Mouse (Mus musculus) kidney, postnatal 25 days (tissue): ENCODE measurements at regions not wholly inside any gene's neighbourhood (a gene's known extent, or its start where the extent isn't known, plus 50 kb on each side); places are given as distances from the start of the nearest gene placed in this dataset.
A peak's percentile ranks its signal among the peaks of the same experiment; 100 is the strongest.
"Not testable (repeated sequence)": the region's sequence is repeated elsewhere in the genome, so short reads cannot be mapped to it uniquely, and the experiment has no call there.

Experiments used
- DNase-seq, 2 experiments: peaks; one replicate each; pipeline ENCODE4 v3.0.0; 2021; ENCODE audit warnings: mixed read lengths in 2 of 2

DNA sequence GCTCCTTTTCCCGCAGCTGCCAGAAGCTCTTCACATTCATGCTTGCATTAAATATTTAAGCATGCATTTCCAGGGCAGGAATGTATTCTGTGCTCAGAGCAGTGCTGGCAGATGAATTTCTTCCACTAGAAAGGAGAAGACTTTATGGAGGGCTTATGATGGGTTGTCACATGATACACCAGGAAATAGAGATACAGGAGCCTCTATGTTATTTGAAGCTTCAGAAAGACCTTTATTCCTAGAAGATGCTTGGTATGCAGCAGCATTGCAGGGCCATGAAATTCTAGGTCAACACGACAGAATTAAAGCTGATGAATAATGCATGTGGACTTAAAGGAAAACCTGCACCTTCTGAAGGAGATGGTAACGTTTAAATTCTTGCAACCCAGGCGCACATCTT, 212.1 kb downstream of the Adgrg6 start:
- no peak for DNase-seq

DNA sequence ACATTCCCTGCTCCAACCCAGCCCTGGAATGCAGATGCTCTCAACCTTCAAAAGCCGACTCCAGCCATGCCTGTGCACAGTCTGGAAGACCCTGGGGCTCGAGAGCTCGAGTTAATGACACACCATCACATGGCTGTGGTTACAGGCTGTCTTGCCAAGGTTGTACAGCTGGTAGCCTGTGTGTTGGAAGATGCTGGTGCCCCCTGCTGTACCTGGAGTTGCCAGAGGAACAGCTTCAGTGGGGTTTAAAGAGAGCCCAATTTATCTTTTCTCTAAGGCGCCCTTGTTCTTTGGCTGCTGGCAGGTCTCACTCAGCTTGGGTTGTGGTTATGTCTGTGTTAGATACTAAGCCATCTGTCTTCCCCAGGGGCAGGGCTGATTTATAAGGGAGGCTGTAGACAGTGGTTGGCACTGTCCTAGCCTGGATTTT, 212.8 kb downstream of the Adgrg6 start:
- DNase-seq: peak; percentile 2 to 43

DNA sequence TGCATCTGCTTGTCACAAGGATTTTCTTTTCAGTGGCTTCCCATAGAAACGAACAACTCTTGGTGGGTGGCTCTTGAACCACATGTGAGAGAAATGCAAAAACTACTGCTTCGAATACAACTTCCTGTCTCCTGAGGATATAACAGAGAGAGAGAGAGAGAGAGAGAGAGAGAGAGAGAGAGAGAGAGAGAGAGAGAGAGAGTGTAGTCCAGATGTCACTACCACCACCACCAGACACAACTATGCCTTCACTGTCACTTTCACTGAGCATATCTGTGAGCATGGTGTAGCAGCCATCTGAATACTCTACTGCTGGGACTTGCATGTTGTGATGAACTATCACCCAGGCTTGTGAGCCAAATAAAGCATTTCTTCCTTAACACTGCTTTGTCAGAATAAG, 216.6 kb downstream of the Adgrg6 start:
- no peak for DNase-seq

DNA sequence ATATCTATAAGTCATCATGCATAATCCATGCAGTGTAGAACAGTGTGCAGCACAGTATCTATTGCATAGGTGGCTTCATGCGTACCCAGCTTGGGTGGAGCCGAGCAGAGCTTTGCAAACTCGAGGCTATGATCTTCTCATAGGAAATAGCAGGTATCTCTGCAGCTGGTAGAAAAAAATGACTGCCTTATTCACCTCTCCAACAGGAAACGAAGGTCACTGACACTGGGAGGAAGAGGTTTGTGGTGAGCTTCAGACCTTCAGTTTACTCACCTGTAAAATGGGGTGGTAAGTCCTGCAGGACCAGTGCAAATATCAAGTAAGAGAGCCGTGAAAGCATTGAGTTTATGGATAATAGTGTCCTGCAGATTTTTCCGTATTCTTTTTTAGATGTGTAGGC, 219.2 kb downstream of the Adgrg6 start:
- no peak for DNase-seq

DNA sequence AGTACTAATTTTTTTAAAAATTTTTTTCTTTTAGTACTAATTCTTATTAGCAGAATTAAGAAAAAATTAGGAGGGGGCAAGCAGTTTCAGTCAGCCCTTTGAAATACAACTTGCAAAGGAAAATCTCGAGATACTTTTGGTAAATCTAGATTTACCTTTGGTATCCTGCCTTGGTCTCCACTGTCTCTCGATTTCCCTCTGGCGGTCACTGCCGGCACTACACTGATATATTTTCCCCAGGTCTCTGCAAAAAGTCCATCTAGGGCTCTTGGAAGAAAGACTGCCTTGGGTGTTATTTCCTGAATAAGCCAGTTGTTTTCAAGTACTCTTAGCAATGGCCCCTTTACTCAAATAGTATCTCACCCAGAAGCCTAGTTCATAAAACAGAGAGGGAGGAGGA, 224.0 kb downstream of the Adgrg6 start:
- peak; percentile 62 to 84 for DNase-seq

DNA sequence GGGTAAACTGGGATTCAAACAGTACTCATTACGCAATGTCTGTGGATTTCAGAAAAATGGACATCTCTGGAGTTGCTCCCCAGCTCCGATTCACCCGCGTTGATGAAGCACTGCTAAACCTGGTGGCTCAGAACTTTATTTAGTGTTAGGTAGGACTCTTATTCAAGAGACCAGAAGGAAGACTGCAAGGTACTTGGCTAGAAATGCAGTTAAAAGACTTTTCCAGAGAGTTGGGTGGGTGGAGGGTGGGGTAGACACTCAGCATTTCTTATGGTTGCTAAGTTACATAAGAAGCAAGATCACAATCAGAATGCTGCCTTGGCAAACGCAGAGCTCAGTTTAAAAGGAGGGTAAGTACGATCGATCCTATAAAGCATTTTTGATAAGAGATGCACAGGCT, 230.2 kb downstream of the Adgrg6 start:
- DNase-seq: no peak

DNA sequence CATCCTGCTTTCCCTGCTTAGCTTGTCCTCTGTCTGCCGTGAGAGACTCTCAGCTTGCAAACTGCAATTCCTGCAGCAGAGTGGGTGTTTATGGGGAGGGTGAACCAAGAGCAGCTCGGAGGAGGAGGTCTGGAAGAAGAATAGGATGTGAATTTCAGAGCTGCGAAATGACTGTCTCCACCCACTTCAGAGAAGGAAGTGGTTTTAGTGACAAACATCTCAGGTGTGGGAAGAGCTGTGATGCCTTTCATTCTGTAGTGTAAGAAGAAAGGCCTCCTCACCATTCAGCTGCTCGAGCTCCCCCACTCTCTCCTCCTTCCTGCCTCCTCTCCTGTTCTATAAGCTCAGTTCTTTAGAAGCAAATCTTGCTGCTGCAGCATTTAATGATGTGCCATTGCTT, 230.9 kb downstream of the Adgrg6 start:
- DNase-seq: no peak

DNA sequence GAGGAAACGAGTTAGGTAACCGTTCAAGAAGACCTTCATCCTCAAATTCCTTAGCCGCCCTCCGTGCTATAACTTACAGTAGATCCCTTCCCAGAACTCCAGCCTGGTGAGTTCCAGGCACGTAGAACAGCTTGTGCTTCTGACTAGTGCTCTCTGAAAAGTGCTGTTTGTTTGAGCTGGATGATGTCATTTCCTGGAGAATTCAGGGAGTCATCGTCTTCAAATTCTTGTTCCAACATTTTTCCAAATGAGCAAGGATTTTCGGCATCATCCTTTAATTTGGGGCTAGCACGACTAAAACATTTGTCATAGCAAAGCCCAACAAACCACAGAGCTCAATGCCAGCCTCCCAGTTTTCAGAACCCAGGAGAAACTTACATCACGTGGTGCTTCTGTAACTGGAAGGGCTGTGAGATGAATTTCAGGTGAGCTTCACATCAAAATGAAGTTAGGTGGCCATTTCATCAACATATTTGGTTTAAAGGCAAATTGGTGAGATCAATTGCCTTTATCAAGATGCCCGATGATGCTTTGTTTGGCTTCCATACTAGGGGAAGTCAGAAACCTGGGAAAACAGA, 231.4 kb downstream of the Adgrg6 start:
- DNase-seq: no peak

DNA sequence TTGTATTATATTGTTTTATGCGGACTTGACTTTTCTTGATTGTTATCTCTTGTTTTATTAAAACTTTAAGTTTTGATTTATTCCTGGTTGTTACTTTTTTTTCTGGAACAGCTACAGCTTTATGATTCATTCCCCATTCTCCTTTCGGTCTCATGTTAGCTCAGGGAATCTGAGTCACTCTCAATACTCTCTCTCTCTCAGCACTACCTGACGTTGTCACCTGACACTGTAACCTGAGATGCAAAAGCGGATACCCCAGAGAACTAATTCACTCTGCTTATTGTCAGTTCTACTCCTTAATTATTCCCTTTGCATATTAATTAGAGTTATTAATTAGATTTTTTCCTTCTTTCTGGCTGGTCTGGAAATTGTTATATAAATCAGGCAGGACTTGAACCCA, 232.5 kb downstream of the Adgrg6 start:
- DNase-seq: no peak

DNA sequence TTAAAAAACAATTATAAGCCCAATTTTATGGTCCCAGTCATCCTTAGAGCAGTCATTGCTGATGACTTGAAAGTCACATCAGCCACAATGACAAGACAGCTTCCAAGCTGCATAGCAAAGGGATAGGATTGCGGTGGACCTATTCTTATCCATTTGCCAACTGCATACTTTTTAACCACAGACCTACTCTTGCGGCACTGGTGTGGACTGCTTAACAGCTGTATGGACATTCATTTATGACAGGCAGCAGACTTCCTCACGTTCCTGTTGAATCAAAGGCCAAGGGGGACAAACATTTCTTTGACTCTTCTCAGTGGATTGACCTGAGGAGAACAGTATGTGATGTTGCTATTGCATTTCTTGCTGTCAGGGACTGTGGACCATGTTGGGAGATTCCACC, 233.5 kb downstream of the Adgrg6 start:
- no peak for DNase-seq

DNA sequence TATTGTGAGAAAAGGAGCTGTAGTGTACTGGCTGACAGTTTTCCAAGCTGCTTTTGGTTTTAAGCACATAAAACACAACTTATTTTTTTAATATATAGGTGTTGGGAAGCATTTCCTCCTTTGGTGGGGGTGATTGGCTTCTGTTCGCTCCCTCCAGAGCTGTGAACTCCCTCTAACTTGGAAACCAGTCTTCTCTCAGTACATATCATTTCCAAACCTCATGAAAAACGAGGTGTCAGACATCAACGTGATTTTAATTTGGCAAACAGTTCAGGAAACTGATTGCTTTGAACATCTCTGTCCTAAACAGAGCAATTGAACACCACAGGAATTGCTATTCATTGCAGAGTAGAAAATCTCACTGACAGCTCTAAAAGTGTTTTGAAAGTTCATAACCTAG, 238.6 kb downstream of the Adgrg6 start:
- no peak for DNase-seq

DNA sequence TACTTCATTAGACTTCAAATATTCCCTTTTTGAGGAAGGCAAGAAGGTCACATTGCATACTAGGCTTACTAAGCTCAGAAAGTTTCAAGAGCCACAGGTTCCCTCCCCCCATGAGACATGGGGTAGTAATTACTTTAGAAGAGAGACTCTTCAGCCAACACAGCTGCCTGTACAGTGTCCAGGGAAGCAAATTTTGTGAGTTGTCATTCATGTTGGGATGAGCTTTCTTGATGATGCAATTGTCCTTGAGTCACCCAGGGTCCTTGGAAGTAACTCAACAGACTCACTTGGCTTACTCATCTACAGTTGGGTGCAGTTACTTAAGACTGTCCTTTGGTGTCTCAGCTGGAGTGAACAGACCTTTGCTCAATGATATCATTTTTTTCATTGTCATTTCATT, 242.0 kb downstream of the Adgrg6 start:
- no peak for DNase-seq

DNA sequence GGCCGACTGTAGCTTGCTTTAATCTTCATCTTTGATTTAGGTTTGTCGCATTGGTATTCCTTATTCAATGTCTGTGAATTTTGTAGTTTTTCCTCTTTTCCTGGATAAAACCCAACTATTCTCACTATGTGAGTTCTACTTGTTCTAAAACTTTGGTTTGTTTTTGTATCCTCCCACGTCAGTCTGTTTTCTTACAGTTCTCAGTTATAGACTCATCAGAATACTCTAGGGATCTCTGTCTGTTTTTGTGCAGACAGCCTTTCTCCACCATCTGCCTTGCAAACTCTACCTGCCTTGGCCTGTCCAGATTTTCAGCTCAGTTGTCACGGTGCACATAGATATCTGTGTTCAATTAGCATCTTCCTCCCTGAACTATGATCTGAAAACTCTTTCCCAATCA, 249.3 kb downstream of the Adgrg6 start:
- no peak for DNase-seq

DNA sequence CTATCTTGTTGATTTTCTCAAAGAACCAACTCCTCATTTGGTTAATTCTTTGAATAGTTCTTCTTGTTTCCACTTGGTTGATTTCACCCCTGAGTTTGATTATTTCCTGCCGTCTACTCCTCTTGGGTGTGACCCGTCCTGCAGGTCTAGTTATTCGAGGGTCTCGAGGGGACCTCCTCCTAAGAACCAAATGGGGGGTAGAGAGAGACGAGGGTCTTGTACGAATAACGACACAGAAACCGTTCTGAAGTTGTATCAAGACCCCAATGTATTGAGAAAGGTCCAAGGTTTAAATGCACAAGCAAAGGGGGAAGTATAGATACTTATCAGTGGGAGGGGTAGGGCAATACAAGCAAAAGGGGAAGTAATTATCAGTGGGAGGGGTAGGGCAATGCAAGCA, 252.8 kb downstream of the Adgrg6 start:
- DNase-seq: not testable (repeated sequence)

DNA sequence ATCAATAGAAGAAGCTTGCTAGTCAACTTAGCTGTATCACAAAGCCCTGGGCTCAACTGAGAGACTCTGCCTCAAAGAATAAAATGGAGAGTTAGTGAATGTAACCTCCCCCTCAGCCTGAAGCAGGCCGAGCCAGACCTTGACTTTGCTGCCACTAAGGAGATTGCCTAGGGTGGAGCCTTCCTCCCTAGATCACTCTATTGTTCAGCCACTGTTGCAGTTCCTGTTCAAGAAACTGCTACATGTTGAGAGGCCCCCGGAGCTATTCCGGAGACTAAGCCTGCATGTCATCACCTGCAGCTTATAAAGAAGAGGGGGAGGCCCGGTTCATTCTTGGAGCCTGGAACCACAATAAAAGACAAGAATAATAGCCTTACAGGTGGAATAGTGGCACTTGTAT, 257.9 kb downstream of the Adgrg6 start:
- DNase-seq: no peak

DNA sequence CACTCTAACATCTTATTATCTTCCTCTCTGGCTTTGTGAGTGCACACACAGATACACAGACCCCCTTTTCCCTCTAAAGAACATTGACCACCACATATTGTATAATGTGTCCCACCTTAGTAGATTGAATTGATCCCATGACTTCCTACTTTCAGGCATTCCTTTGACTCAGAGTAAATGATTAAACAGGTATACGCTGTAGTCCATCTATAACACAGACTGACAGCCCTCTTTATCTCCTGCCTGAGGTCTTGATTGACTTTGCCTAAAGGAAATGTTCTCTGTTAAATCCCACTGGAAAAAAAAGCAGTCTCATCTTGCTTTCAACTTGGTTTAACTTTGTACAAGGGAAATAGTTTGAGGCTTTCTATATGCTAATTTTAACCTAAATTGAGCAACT, 268.8 kb downstream of the Adgrg6 start:
- no peak for DNase-seq

DNA sequence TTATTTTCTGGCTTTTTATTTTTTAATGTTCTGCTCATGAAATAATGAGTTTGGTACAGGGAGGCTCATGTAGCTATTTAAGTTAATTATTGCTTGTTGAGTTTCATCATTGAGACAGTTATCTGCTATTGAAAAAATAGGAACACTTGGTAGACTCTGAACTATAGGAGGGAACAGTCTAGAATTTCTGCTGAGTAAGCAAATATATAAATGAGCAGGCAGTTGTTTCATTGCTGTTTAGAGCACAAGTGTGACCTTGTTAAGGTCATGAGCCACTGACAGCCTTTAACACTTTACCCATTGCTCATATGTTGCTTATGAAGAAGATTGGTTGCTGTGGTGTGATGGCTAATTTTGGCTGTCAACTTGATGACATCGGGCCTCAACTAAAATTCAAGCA, 270.0 kb downstream of the Adgrg6 start:
- DNase-seq: no peak

DNA sequence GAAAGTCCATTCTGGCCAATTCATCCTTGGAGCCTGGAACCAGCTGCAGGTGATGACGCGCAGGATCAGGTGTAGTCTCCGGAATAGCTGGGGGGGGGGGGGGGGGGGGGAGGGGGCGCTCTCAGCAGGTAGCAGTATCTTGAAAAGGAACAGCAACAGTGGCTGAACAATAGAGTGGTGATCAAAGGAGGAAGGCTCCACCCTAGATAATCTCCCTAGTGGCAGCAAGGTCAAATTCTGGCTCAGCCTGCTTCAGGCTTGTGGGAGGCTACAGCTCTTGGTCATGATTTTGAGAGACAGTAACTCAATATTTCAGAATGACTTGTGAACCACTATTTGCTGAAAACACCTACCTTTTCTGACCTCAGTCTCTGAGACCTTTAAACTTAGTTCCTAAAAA, 275.5 kb downstream of the Adgrg6 start:
- no peak for DNase-seq

DNA sequence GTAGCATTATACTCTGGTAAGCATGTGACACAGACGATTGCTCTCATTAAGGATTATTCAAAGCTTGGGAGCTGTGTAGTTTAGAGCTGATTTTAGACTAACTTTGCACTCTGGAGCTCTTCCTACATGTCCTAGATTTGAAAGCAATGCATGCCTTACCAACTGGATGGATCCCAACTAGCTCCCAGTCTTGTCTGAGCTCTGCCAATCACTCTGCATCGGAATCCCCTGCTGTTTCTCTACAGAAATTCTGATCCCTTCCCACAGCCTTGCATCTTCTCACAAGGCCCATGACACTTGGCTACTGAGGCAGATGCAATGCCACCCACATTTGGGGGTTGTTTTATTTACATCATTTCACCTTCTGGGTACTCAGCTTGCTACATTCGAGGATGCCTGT, 277.8 kb downstream of the Adgrg6 start:
- no peak for DNase-seq

DNA sequence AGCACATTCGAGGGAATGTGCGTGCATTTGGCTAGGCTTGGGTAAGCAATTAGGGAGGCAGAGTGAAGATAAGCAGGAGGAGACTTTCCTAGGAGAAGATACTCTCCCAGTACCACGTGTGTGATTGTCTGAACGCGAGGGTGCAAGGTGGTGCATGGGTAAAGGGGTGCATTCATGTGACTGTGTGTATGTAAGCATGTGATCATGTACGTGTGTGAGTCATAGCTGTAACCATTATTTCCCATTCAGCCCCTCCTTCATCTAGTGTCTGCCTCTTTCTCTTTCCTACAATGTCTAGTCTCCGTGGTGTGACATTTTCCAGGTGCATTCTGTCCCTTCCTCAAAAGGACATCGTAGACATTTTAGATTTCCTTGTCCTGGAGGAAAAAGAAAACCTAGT, 273.8 kb downstream of the Hivep2 start:
- no peak for DNase-seq

DNA sequence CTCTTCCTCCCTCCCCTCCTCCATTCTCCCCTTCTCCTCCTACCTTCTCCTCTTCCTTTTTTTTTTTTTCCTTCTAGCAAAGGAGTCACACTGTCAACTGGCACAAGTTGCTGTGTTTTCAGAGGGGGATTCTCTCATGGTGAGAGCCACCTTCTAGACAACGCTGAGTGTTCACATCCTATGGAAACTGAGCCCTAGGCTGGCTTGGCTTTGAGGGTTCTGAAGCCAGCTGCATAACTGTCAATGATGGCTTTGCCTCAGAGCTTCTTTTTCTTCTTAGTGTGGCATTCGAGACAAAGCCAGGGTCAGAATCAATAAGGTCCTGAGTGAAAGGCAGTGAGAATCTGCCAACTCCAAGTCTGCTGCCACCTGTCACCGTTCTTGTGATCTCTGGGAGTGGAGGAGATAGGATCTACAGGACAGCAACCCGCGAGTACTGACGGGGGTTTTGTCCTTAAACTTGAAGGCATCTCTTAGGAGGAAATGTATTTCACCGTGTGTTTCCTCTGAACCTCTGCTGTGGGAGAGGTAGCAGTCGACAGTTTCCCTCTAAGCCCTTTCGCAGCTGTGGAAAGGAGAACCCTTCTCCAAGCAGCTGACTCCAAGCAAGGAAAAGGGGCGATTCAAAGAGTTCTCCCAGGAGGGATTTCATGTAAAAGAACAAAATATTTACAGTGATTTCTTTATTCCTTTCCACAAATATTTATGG, 269.2 kb downstream of the Hivep2 start:
- no peak for DNase-seq

DNA sequence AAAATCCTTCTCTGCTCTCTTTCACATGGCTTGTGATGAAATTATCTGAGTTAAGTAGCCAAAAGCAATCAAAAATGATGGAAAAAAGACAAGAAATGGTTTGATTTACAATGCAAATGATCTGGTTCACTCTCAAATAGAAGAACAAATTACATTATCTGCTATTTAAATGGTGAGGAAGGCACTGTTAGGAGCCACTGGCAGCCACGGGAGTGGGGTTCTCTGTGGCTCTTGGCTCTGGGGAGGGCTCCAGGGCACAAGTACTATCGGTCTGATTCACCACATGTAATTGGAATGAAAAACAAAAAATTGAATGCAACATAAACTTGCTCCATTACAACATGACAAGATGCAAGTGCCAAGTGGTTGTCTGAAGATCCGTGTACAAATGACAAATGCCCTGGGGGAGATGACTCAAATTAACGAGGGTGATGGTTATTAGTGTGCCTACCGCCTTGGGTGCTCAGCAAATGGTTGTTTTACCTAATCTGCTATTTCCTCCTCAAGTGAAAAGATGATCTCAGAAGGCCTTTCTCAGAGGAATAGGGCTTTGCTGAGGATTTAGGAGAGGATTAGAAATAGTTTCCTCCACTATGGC, 268.2 kb downstream of the Hivep2 start:
- no peak for DNase-seq

DNA sequence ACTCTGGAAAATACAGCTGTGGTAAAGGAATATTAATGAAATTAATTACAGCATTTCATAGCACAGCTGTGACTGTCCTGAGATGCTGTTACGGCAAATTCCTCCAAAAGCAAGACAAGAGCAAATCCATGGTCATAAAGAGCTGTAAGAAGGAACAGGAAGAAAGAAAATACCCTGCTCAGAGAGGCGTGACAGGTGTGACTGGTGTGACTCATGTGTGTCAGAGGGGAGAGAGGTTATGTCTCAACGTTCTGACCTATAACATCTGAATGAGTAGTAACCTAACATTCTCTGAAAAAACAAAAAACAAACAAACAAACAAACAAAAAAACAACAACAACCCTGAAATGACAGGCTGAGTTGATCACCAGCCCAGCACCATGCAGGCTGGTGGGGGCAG, 267.5 kb downstream of the Hivep2 start:
- no peak for DNase-seq

DNA sequence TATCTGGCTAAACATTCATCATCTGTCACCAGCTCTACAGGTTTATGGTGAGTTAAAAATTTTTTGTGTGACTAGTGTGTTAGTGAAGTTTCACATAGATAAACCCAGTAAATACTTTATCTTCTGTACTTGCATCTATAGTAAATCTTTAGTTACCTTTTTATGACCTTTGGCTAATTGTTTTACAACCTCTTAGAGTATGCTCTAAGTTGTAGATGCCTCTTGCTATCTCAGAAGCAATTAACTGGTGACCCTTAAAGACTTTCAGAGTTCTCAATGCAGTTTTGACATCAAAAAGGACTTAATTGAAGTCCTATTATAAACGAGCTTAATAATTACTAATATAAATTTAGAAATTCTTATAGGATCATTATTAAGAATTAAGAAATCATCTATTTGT, 265.6 kb downstream of the Hivep2 start:
- no peak for DNase-seq

DNA sequence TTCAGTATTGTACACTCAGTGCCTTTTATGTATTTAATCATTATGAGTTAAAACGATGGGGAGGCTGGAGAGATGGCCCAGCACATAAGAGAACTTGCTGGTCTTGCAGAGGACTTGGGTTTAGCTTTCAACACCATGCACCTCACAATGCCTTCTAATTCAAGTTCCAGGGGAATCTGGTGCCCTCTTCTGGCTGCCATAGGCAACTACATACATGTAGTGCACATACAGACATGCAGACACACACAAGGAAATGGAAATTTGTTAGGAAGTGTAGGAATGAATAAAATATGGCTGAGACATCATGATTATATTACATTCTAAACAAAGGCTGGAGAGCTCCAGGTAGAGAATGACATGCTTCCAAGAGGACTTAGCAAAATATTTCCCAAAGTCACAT, 251.4 kb downstream of the Hivep2 start:
- DNase-seq: no peak
